Mouse (Mus musculus) embryonic stem cell, embryonic (primary cell): ENCODE results near the gene A130010J15Rik.

ENCODE experiments used
- CTCF ChIA-PET, 4 experiments: fragments of 300-600 bp in 2 of 4; fragments of 350-600 bp in 2 of 4; sonication (Branson Sonifier 250); formaldehyde crosslinking; loops; one replicate each; lab custom pipeline; 2022; ENCODE audit warnings: inconsistent platforms in 2 of 4; lab: Charles Lee
- POLR2A ChIA-PET, 4 experiments: fragments of 300-600 bp in 2 of 4; fragments of 350-600 bp in 2 of 4; sonication (Branson Sonifier 250); formaldehyde crosslinking; loops; one replicate each; lab custom pipeline; 2022; ENCODE audit warnings: antibody characterized with exemption in 4 of 4, inconsistent platforms in 1 of 4; lab: Charles Lee

Gene A130010J15Rik

DNA sequence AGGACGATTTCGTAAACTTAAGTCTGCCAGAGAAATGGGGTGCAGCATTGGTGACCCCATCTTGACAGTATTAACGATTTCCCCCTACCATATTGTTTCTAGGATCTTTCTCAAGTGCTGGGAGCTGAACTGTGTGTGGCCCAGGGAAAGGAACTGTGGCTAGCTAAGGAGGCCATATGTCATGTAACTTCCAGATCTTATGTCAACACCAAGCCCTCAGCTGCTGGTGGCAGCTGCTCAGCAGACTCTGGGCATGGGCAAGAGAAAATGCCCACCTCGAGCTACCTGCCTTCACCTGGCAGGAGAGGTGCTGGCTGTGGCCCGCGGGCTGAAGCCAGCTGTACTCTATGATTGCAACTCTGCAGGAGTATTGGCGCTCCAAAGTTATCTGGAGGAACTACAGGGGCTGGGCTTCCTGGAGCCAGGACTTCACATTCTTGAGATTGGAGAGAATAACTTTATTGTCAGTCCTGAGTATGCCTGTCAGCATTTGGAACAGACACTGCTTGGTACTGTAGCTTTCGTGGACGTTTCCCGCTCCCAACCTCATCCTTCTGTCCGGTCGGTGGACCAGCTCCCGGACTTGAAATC, 6.4 kb downstream of the A130010J15Rik start:
- ChIA-PET CTCF (interaction anchor here in 2 of 4 experiments (0.6 to 1.6 kb wide), 5 partner anchors 44 to 1211 kb away, joined by 3 to 4 read pairs (median 4); partner anchors contain the start of gene Diexf (in 1 of the 2)), POLR2A (interaction anchor here in 3 of 4 experiments (0.6 to 4.1 kb wide), 25 partner anchors 10 to 724 kb away, joined by 3 to 22 read pairs (median 4); partner anchors contain the start of genes Diexf (in 3 of the 3), Irf6 (in 2 of the 3) and G0s2 (in 1 of the 3))

DNA sequence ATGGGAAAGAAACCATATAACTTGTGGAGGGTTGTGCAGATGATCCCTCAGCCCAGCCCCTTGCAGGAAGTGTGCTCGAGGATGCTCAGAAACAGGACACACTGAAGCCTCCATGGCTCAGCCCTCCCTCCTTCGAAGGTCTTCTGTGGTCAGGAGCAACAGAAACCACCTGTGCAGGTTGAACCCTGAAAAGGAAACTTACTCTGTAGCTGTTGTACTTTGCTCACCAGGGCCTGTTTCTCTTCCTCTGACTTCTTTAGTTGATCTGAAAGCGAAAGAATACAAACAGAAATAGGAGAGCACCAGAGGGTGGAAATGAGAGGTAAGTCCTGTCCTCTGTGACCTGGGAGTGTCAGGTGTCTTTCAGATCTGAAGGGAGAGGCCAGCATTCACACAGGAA, 13.3 kb downstream of the A130010J15Rik start:
- POLR2A ChIA-PET: no interaction called here
- CTCF ChIA-PET: no interaction called here

DNA sequence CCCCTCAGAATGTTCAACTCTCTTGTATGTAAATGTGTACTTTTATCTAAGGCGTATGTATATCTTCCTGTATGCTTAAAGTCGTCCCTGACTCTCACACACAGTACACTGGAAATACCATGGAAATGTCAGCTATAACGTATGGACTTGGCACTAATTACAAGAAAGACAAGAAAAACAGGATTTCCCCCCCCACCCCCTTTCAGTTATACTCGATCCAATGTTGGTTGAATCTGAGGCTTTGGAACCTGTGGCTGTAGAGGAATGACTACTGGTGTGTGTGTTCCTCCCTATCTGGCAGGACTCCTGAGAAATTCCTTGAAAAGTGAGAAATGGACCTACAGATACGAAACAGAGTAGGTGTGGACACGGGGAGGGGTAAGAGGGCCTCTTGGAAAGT, 20.4 kb downstream of the A130010J15Rik start:
- ChIA-PET CTCF (interaction anchor here in 1 of 4 experiments (0.7 kb wide), 1 partner anchor 26 kb away, joined by 8 read pairs; no protein-coding TSS in a partner anchor), POLR2A (interaction anchor here in 2 of 4 experiments (0.7 to 0.8 kb wide), 2 partner anchors 14 to 111 kb away, joined by 3 to 5 read pairs; no protein-coding TSS in a partner anchor)

DNA sequence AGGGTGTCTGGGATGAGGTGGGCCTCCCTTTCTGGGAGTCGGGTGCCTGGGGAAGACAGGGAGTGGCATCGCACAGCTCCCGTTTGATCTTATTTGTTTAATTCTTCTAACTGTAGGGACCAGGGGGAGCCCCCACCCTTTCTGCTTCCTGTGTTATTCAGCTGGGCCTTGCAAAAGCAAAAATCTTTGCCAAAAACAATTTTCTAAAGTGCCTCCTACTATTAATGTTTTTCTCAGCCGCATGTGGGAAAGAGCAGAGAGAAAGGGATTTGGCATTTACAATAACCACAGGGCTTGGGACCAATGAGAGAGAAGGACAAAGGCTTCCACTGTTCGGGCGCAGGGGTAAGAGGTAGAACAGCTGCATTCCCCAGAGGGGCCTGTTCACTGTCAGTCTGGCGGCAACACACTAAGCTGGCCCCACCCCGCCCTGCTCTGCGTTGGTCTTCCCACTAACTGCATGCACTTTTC, 21.3 kb downstream of the A130010J15Rik start:
- CTCF ChIA-PET: no interaction called here
- POLR2A ChIA-PET: interaction anchor here in 2 of 4 experiments (0.8 to 1.7 kb wide), 4 partner anchors 9 to 29 kb away, joined by 3 to 7 read pairs (median 4); no protein-coding TSS in a partner anchor

DNA sequence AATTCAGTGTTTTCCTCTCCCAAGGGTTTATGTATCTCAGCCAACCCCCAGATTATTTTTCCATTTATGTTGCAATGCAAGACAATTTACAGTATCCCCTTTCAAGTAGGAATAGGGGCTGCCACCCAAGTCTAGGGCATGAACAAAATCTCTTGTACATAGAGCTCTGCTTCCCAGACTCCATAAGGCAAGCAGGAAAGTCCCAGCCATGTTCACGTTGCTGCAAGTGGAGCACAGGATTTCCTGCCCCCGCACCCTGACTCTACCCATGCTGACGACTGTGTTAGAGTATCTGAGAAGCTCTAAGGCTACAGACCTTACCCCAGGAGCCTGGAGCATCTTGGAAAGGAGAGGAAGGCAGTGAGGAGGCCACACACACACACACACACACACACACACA, 21.9 kb downstream of the A130010J15Rik start:
- POLR2A ChIA-PET: interaction anchor here in 2 of 4 experiments (1.3 to 1.7 kb wide), 3 partner anchors 8 to 444 kb away, joined by 3 to 7 read pairs (median 4); no protein-coding TSS in a partner anchor
- CTCF ChIA-PET: interaction anchor here in 2 of 4 experiments (1.0 to 1.2 kb wide), 2 partner anchors 187 to 193 kb away, joined by 3 read pairs; no protein-coding TSS in a partner anchor

DNA sequence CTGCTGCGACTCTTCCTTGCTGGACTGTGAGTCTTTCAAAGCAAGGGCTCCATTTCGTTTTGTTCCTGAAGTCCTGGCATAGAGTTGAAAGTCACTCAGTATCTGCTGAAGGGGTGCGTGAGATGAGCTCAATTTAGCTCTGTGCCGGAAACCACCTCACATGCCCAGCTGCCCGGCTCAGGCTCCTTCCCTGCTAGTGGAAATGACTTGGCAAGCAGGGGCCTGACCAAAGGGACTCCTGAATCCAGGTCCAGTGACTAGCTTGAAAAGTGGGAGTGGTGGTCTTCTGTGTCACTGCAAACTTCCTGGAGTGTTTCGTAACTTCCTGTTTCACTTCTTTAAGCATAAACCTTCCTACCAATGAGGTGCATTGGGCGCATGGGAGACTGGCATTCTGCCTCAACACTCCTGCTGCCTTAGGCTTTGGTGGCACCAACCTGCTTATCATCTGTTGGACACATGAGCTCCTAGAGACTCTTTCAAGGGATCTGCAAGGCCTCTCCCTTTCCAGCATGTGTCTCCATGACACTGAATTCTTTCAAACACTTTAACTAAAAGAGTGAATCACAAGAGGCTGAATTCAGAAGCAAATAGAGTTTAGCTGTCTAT, 23.9 kb downstream of the A130010J15Rik start:
- POLR2A ChIA-PET: interaction anchor here in 1 of 4 experiments (0.6 kb wide), 1 partner anchor 338 kb away, joined by 4 read pairs; no protein-coding TSS in a partner anchor
- CTCF ChIA-PET: no interaction called here

DNA sequence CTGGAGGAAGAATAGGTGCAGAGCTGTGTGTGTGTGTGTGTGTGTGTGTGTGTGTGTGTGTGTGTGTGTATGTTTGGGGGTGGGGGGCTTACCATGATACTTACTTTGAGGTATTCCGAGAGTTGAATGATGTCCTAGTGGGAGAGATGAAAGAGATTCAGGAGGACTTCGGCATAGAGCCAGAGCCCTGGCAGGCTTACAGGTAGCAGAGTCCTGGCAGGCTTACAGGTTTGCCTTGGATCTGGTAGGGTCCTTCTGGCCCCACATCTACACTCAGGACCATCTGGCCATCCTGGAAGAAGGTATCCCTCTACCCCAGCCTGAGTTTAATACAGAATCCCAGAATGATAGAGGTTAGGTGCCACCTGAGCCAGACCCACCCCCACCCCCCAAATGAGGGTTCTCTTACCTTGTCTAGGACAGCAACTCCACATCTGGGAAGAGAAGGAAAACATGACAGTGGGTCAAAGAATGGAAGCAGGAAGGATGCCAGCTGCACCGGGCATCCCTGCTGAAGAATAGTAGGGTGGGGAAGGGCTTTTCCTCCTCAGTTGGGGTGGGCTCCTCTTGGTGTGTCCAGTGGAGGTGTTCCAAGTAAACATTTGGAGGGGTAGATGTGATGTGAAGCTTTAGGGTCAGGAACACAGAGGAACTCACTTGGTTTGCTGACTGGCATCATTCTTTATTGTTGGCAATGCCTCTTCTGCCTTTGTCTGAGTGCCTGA, 26.7 kb downstream of the A130010J15Rik start:
- CTCF ChIA-PET: no interaction called here
- POLR2A ChIA-PET: interaction anchor here in 3 of 4 experiments (0.6 to 0.7 kb wide), 5 partner anchors 30 to 214 kb away, joined by 3 to 5 read pairs (median 3); no protein-coding TSS in a partner anchor

DNA sequence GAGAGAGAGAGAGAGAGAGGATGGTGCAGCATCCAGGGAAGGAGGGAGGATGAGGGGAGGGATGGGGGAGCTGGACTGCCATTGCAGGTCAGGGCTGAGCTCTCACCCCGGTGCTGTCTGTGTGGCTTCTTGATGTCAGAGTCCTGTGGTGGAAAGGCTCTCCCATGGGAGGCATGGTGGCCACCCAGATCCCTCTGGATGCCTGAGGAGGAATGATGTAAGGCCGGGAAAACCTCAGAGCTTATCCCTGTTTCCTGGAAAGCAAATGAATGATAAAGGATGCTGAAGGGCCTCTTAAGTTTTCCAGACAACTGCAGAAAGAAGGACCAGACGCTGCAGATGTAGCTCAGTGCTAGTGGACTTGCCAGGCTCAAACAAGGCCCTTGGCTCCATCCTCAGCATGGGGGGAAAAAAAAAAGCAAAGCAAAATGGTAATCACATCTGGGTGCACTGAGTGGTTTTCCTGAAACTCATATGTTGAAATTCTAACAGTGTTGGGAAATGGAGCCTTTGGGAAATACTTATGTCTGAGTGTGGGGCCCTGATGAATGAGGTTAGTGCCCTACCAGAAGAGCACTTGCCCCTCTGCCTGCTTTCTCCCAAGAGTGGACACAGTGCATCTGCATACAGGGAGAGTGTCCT, 27.4 kb downstream of the A130010J15Rik start:
- POLR2A ChIA-PET: interaction anchor here in 2 of 4 experiments (0.6 to 0.7 kb wide), 2 partner anchors 30 to 31 kb away, joined by 3 to 5 read pairs; no protein-coding TSS in a partner anchor

DNA sequence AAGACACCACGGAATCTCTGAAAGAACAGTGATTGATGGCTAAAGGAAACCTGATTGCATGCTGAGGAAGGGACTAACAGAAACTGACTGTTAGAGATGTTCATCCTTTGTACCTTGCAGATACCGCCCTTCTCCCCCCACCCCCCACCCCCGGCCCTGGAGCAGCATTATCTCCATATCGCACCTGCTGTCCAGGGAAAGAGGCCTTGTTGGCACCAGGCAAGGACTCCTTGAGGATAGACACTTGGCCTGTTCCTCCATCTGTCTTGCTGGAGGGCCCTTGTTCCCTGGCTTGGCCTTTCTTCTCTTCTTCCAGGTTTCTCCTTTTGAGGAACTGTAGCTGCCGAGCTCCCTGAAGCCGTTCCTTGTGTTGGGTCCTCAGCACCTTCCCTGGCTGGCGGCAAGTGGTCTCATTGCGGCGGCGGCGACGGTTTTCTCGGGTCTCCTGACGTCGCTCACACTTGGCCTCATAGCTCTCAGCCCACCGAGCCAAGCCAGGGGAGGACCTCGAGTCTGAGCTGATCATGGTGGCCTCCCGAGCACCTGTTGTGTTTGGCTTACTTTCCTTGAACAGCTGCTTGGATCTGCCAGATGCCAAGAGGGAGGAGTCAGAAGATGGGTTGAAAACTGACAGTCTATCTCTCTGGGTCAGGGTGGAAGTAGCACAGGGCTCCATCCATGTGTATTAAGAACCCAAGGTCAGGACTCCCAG, 29.8 kb downstream of the A130010J15Rik start:
- ChIA-PET CTCF (no interaction called here), POLR2A (interaction anchor here in 1 of 4 experiments (1.2 to 1.5 kb wide), 2 partner anchors 8 to 23 kb away, joined by 3 to 4 read pairs; no protein-coding TSS in a partner anchor)

More for the DNA sequence above, 27.4 kb downstream of the A130010J15Rik start:
- CTCF ChIA-PET: interaction anchor here in 1 of 4 experiments (0.6 kb wide), 1 partner anchor 12 kb away, joined by 3 read pairs; the partner anchor contains the start of gene Lamb3

DNA sequence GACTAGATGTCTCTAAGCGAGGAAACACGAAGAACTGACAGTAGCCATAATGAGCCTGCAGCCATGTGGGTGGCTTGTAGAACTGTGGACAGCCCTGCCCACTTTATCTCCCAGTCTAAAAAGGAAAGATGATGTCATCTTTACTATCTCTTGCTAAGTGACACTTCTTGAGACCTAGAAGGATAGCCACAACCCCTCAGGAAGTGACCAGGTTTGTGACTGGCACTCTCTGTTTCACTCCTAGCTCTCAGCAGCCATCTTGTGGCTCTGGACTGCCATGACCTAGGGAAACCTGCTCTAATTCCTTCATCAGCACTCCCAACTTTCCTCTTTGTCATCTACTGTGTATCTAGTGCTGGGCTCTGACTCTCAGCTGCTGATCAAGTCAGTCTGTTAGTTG, 30.5 kb downstream of the A130010J15Rik start:
- ChIA-PET POLR2A (interaction anchor here in 1 of 4 experiments (1.2 to 1.5 kb wide), 2 partner anchors 9 to 24 kb away, joined by 3 to 4 read pairs; no protein-coding TSS in a partner anchor), CTCF (no interaction called here)

DNA sequence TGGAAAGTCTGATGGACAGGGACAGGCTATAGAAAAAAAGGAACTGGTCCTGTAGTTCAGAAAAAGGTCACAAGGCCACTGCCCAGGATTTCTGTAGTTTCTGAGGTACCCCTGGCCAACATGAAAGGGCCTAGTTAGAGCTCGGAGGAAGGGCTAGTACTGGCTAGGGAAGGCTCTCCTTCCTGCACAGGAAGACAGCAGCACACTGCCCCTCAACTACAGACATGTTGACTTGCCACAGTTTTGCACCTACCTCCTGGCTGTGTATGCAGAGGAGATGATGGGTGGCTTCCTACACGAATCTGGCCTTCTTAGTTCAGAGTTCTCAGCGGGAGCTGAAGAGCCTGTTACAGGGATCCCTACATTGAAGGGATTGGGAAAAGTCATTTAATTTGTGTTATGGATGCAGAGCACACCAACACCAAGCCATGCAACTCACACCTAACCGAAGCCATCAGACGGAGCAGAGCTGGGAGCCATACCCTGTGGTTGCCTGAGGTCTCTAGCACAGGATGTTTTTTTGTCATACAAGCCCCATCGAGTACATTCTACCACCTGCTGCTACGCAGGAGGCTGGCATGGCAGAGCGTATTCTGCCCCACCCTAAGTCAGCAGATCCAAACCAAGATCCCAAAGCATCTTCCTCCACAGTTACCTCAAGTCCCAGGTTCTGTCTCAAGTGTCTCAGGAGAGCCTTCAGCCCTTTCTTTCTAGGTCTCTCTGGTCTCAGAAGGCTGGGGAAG, 33.0 kb downstream of the A130010J15Rik start:
- POLR2A ChIA-PET: no interaction called here

DNA sequence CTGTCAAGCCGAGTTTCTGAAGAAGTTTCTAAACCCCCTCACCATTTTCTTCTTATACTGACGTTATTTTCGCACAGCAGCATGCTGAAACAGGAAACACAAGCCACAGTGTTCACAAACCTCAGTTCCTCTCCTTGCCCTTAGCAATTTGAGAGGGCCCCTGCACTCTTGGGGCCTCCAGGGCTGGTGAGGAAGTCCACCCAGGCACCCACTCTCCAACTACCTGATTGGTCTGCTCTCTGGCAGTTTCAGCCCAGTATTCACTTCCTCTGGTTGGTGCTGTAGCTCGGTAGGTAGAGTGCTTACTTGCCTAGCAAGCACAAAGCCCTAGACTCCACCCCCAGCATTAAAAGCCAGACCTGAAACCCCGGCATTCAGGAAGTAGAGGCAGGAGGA, 33.5 kb downstream of the A130010J15Rik start, which contains the start of gene Traf3ip3:
TSS of gene Traf3ip3 (minus strand) at position 321 of the 396 bp plus-strand sequence.
- CTCF ChIA-PET: no interaction called here
- POLR2A ChIA-PET: interaction anchor here in 1 of 4 experiments (1.3 kb wide), 1 partner anchor 29 kb away, joined by 3 read pairs; no protein-coding TSS in a partner anchor

More for the DNA sequence above, 33.0 kb downstream of the A130010J15Rik start:
- CTCF ChIA-PET: no interaction called here

DNA sequence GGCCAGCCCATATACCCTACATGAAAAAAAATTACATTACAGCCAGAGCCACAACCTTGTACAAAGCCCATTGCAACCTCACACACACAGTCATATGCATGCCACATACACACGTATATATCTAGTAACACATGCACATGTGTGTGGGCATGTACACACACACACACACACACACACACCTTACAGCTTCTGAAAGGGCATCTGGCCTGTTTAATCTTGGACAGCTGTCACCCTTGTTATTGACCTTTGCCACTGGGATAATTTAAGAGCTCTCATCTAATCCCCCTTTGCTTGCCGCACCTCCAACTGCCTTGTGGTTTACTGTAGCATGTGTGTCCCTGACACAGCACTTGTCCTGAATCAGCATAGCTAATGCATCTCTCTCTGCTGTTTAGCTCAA, 36.0 kb downstream of the A130010J15Rik start:
- POLR2A ChIA-PET: interaction anchor here in 1 of 4 experiments (1.4 kb wide), 1 partner anchor 30 kb away, joined by 3 read pairs; no protein-coding TSS in a partner anchor
- CTCF ChIA-PET: interaction anchor here in 1 of 4 experiments (1.5 kb wide), 1 partner anchor 120 kb away, joined by 5 read pairs; no protein-coding TSS in a partner anchor

DNA sequence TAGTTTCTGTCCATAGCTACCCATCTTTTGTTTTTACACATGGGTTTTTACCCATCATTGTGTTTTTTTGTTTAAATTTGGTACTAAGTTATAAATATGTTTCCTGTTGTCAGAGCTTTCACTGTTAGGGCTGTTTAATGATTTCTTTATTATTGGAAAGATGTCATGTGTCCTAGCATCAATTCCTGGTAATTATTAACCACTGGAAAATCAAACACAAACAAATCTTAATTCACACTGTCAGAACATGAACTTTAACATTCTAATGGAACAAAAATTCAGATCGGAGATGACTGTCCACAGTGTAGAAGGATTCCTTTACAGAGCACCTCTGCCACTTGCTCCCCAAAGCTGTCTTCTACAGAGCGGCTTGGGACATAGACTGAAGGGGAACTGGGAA, 37.6 kb downstream of the A130010J15Rik start:
- ChIA-PET POLR2A (no interaction called here), CTCF (interaction anchor here in 3 of 4 experiments (0.6 to 0.9 kb wide), 3 partner anchors 75 to 442 kb away, joined by 3 to 11 read pairs (median 4); partner anchors contain the start of gene Diexf (in 1 of the 3))

DNA sequence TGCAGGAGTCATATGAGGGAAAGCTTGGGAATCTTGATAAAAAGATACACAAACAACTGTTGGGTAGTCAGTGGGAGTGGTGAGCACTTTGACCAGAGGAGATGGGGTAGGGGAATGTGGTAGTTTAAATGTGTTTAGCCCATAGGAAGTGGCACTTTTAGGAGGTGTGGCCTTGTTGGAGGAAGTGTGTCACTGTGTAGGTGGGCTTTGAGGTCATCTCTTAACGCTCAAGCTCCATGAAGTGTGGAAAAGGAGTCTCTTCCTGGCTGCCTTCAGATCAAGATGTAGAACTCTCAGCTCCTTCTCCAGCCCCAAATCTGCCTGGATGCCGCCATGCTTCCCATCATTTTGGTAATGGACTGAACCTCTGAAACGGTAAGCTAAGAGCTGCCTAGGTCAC, 39.7 kb downstream of the A130010J15Rik start, which contains the start of gene Lamb3:
TSS of gene Lamb3 (plus strand) at position 197 of the 400 bp plus-strand sequence.
- ChIA-PET CTCF (interaction anchor here in 2 of 4 experiments (0.7 to 1.1 kb wide), 3 partner anchors 12 to 169 kb away, joined by 3 read pairs; no protein-coding TSS in a partner anchor), POLR2A (interaction anchor here in 1 of 4 experiments (0.6 kb wide), 1 partner anchor 172 kb away, joined by 3 read pairs; the partner anchor contains the start of gene Syt14)

DNA sequence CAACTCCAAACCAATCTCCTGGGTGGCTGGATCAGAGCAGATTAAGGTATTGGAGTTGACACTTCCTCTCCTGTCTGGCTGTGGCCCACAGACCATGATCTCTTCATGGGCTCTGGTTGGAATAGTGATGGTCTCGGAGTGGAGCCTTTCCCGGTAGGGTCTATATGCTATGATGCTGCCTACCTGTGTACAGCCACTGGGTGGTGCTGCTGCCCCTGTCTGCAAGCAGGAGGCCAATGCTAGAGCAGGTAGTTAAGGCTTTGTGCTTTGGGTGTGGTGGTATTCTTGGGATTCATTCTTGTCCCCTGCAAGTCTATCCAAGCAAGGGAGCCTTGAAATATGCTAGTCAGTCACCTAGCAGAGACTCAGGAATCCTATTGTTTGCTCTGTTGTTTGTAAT, 40.3 kb downstream of the A130010J15Rik start:
- POLR2A ChIA-PET: no interaction called here
- CTCF ChIA-PET: interaction anchor here in 1 of 4 experiments (0.7 kb wide), 1 partner anchor 116 kb away, joined by 5 read pairs; no protein-coding TSS in a partner anchor
